Mouse (Mus musculus) CD8-positive naive resting alpha-beta T cell, adult 2 months (primary cell): ENCODE data around the gene Tent5c.

Experiments used
- DNase-seq, 2 experiments: peaks; one replicate each; pipeline ENCODE4 v3.0.0; 2022; ENCODE audit warnings: low read depth in 2 of 2, low spot score in 2 of 2

Gene Tent5c

DNA sequence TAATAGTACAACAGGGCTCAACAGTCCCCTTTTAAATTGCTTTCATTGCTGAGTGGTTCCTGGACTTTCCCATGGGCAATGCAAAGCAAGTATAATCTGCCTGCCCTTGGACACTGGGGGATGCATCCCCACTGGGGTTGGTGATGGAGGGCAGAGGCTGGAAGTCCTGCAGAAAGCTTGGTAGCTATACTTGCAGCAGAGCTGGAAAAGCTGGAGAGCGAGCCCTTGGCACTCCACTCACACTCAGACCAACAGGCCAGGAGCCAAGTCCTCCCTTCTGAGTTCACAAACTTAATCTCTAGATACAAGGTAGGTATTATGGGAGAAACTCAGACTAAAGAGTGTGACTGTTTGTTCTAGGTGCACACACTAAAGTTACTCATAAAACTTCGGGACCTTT lies 2.1 kb downstream of the Tent5c start:
- no peak for DNase-seq

DNA sequence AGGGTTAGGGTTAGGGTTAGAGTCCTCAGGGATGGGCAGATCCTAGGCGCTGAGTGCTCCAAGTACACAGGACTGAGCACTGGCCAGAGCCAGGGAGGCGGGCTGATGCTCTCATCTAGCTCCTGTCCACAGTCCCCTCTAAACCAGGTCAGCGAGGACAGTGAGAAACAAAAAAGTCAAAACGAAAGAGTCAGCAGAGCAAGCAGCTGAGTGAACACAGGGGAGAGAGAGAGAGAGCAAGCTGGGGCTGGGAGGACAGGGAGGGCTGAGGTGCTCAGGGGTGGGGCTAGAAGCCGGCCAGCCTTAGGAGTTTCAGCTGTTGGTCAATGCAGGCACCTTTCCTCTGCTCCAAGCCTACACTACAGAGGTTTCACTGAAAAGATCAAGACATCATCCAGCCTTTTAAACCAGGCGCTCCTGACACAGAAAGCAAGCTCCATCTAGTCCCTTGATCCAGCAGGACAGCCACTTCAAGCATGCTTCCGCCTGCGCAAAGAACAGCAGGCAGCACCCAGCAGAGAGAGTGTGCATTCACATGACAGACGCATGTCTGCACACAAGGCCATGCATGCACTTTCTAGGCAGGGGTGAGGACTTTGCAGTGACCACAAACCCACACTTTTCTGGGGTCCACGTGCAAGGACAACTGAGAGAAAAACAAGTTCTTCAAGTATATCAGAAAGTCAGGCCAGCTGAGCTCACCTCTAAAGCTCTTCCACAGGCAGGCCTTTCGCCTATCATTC lies 3.6 kb downstream of the Tent5c start:
- no peak for DNase-seq

DNA sequence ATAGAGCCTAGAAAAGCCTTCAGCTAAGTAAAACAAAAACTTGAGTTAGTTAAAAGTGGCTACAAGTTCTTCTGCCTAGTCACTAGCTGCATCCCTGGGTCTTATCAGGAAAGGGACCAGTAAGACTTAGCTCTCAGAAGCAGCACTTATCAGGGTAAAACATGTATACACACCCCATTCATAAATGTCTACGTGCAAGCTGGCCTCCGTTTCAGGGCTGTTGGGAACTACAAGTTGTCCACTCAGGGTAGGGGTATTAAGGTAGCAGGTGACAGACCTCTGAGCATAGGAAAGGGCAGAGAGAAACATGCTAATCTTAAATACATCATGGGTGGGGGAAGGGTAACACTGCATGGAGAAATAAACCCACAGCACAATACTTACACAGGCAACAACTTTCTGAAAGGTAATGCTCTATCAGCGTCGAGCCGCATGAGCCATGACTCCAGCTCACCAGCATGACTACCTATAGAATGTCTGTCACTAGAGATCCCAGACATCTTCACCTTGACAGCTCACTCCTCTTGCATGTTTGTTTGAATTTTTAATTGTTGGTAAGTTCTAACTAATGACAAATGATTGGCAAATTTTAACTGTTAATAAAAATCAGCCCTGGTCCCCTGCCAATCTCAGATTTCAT lies 6.0 kb downstream of the Tent5c start:
- no peak for DNase-seq

DNA sequence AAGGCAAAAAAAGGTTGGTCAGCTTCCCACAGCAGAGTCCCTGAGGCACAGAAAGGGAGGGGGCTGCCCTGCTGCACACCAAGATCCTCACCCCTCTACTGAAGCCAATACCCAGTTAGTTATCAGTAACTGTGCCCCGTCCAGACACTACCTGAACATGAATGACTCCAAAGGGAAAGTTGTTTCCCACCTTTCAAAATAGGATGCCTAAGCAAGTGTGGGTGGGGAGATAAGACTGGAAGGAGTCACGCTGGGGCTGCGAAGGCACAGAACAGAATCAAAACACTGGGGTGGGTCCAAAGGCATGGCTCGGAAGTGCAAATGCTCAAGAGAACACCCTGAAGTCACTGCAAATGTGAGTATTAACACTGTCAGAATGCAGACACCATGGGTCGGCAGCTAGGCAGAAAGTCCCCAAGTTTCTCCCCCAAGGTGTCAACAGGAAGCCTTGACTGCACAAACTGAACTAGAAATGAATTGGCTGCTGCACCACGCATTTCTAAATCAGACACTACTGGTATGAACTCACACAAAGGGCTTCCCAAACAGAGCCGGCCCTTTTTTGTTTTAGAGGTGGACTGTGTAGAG lies 6.7 kb downstream of the Tent5c start:
- DNase-seq: peak in 1 of 2 experiments; percentile 30

DNA sequence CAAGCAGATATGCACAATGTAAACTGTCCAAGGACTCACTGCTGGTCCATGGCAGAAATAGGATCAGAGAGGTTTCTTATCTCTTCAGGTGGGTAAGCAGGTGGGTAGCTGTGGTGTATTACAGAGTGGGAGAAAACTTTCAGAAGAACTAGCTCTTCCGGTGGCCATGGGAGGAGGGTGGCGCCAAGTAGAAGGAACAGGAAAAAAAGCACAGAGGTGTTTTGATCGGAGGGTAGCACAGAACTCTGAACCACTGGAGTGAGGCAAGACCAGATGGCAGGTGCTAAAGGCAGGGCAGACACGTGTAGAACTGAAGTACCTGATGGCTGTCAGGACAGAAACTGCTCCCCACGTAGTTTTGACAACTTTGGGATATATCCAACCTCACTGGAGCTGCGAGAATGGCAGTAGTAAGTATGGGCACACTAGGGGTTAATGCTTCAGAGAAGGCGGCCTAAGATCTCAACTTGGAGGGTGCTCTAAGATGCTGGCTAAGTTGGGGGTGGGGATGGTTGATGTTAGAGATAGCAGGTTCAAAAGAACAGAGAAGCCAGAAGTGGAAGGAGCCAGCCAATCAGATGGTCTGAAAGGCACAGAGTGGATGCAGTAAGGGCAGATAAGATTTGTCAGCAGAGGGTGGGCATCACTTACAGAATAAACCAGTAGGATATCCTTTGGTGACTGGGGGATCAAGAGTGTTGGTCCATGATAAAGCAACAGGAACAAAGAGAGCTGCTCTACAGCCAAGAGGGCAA lies 8.7 kb downstream of the Tent5c start:
- peak in 1 of 2 experiments; percentile 52 for DNase-seq

DNA sequence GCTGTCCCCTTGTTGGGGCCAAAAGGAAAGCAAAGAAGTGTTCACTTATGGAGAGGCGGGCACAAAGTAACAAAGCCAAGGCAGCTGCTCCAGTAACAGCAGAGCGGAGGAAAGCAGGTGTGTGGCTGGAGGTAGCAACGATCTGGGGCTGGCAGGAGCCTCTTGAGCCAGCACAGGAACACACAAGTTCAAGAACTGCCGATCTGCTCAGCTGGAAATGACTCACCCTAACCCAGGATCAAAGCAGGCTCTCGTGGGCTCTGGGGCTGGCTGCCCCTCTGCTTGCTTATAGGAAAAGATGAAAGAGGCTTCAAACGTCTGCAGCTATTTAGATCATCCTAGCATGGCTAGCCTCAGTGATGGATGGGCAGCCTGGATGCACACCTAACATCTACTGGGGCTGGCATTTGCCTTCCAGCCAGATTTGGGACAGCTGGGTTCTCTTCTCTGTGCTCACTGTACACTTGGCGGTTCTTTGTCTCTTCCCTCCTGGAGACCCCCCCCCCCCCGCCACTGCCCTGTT lies 14.1 kb downstream of the Tent5c start:
- DNase-seq: no peak

DNA sequence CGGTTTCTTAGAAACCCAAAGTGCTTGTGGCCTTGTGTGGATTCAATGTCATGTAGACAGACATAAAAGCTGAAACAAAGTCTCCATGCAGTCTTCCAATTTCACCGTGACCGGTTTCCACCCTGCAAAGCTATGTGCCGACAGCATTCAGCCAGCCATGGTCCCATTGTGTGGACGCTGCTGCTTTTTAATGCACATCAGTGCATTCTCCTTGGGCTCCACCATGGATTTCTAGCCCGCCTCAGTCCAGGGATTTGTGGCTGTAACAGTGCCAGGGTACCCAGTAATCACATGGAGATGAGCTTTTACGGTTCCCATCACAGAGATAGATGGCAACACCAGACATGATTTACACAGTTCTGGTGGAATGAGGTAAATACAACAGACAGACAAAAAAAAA lies 14.6 kb downstream of the Tent5c start:
- no peak for DNase-seq

DNA sequence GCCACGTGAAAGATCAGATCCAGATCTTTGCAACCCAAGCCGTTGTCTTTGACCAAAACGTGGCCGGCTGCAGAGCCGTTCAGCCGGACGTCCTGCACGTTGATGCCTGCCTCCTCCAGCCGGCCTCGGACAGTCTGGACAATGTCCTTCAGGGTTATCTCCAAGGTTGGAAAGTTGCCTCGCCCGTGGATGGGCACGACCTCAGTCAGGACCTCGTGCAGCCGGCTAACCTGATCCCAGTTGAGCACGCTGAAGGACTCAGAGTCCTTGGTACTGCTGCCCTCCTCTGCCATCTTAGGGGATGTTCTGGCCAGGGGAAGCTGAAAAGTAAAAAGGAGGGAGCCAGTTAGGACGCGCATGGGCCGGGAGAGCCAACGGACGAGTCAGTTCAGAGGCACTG lies 16.0 kb downstream of the Tent5c start:
- DNase-seq: no peak

DNA sequence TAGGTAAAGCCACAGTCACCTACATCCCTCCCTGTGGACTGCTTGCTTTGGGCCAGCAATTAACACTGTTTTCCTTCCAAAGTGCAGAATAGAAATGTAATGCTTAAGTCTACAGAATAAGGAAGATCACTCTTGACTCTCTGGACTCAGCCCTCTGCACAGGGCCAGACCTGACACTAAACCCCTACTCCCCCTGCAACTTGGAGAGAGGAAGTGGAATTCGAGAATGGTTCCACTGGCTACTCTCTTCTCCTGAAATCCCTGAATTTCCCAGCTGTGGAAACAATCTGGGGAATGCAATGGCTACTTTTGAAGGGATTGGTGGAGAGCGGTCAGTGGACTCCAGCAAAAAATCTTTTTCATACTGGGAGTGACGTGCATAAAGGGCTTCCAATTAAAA lies 18.2 kb downstream of the Tent5c start:
- DNase-seq: no peak

DNA sequence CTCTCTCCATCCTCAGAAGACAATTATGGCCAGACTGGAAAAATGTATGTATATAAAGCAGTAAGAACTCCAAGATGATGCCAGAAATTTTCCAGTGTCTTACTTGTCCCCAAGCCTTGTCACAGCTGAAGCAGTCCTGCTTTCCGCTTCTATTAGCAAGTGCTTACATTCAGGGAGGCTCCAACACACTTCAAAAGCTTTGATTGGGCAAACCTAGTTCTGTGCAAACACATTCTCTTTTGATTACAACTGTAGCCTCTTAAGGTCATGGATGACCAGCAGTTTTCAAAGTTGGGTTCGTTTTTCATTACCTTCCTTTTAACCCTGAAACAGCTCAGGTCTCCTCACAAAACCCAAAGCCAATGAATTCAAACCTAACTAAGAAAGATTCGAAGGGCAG lies 19.0 kb downstream of the Tent5c start:
- DNase-seq: no peak

DNA sequence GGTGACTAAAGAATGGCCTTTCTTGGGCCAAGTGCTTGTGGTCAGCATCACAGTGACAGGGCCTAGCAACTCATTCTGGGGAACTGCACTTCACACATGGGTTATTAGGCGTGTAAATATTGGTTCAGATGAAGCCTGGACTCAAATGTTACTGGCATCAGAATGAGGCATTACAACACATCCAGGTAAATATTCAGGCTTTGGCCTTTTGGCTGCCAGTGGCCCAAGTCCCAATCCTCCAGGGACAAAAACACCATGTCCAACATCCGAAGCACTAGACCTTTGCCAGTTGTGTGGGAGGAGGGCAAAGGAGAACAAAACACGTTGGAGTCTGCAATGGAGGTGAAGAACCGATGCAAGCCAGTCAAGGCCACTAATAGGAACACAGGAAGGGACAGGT lies 22.6 kb downstream of the Tent5c start:
- no peak for DNase-seq

DNA sequence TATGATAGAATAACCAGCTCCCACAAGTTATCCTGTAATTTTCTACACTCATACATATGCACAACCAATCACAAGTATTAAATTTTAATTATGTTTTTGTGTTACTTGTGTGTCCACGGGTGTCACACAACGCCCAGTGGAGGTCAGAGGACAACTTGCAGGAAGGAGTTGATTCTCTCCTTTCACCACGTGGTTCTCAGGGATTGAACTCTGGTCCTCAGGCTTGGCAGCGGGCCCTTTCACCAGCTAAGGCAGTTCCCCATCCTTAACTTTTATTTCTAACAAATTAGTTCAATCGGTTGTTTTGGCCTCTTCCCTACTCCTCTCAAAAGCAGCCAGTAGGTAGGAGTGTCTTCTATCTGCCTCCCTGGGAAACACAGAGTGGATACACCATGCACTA lies 24.5 kb downstream of the Tent5c start:
- DNase-seq: no peak

DNA sequence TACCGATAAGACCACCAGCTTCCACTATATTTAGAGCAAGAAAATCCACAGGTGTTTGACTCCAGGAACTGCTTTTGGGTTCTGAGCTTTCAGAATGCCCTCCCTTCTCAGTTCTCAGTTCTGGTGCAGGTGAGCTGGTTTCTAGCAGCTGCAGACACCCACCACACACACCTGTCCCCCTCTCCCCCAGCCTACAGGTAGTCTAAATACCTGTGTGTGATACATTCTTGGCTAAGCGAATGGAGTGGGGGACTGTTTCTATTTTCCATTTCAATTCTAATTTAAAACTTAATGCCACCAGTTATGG lies 25.2 kb downstream of the Tent5c start:
- DNase-seq: no peak

DNA sequence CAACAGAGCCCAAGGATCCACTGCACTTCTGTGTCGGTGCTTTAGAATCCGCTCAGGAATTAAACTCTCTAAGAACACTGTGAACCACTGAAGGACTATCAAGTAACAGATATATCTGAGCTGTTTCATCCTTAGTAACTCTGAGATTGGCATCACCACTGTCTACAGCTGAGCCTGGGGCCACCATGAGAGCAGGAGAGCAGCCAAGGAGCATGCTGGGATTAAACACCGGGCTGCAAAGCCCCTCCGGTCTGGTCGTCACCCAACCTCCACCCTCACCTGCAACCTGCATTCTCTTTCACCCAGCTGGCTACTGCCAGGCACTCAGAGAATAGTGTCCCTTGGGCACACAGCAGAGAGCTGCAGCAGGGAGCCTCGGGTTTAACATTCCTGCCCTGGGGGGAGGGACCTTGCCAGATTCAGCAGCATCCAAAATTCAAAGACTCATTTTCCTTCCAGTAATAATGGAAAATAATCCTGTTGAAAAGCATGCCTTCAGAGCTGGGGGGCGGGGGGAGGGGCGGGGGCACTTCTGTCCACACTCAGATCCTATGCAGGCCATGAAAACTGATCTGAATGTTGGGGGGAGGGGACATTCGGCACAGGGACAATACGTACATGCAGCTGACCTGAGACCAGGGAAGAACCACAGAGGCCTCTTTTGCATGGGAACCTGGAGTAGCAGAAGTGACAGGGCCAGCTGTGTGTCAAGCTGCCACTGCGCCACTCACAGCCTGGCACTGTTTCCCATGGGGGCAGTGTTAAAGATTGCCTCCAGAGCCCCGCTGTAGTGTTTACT lies 25.8 kb downstream of the Tent5c start:
- no peak for DNase-seq

DNA sequence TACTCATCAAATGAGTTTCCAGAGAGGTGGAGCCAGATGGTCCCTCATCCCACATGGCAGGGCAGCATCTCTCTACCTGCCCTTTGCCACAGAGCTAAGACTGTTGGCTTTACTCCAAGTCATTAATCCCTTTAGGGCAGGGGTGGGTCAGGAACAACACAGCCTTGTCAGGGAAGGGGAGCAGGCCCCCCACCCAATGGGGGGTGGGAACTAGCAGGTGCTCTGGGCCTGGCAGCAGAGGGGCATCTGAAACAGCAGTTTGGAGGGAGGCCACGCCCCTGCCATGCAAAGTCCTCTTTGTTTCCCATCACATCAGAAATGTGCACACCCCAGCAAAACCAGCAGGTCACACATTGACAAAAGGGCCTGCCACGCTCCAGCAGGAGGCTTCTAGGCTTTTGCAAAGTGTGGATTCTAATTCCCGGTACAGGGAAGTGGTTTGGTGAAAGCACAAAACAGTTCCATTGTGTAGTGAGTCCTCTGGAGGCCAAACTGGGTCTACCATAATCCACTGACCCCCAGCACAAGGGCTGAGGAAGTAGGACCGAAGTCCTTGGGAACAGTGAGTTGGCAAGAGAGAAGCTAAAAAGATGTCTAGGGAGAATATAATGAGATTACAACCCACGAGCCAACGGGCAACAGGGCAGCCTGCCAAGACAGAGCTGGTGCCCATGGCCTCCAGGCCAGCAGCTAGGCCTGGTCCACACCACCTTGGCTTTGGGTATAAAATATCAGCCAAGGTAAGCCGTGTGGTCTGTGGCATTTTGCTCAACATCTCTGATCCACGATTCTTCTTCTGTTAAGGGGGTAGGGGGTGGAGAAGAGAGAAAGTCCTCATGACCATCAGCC lies 26.7 kb downstream of the Tent5c start:
- DNase-seq: no peak

DNA sequence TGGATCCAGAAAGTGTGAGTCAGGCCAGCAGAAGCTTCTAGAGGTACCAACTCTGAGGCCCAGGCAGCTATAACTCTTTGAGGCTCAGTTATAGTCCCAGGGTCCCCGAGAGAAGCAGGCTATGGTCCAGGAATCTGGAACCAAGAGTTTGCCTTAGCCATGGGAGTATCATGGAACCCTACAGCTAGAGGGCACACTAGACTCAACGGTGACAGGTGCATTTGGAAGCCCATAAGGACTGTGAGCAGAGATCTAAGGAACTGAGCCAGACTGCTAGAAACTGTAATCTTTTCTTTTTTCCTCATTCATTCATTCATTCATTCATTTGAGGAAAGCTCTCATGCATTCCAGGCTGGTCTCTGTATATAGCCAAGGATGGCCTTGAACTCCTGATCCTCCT lies 28.6 kb downstream of the Tent5c start:
- DNase-seq: no peak

DNA sequence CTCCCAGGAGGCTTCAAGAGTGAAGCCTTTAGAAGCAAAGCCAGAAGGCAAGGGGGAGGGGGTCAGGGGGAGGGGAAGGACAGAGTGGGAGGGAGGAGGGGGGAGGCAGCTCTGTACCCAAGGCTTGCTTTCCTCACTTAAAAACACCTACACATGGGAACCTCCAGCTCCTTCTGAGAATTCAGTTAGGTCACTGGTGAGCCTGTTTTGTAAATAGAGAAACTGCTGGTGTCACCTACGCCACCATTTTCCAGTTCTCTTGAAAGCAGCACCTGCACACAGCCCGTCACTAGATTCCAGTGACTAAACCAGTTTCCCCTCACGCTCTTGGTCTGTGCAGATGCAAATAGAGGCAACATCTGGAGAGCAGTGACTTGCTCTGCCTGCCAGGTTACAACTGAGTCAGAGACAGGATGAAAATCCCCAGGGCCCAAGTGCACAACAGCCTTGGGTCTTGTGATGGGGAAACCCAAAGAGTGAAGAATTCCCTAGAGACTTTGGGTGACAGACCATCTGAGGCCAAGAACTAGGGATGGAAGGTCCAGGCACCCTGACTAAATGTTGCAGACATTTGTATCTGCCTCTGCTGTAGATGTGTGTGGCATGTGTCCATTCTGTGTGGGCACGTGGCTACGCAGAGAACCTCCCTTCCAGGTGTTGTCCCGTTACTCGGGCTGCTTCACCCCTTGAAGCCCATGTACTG lies 45.2 kb downstream of the Tent5c start:
- no peak for DNase-seq

DNA sequence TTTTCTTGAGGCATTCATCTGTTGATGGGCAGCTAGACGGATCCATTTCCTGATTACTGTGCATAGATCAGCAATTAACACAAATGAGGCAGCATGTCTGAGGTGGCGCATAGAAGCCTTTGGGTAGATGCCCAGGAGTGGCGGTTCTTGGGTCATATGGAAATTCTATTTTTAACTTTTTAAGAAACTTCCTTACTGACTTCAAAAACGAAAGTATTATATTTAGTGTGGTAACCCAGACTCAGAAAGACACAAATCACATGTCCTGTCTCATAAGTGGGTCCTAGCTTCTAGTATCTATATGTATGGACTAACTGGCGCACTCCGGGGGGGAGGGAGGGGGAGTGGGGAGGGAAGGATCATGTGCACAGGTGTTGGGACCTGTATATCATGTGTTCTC lies 46.6 kb downstream of the Tent5c start:
- peak in 1 of 2 experiments; percentile 1 for DNase-seq

DNA sequence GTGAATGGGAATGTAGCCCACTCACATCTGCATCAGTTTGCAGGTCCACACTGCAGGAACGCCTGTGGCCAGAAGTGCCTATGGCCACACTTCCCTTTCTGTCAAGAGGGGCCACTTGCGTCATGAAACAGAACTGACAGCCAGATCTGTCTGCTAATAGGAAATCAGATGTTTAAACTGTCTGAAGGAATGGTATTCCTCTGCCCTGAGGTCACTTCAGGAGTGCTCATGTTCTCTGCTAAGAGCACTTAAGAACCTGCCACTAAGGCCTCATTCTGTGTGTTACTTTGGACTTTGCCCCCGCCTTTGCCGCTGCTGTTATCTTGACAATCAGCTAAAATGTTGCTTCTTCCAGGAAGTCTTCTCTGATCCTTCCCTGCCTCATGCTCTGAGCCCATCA lies 48.4 kb downstream of the Tent5c start:
- no peak for DNase-seq

DNA sequence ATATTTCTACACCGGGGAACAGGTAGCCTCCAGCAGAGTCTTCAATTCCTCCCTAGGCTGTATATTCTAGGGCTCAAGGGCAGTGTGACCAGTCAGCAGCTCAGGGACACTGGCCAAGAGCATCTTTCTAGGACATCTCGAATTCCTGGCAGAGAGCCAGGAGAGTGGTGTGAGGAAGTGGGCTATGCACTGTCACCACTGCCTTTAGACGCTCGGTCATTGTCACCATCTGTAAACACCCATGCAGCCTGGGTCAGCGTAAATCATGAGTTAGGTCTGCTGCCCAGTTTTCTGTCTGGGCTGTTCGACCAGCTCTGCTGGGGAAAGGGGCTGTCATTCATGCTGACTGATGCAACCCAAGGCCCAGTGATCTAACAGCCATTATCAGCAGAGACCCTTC lies 49.1 kb downstream of the Tent5c start:
- DNase-seq: no peak
